Mouse (Mus musculus) liver, embryonic 14 days (tissue): Measurements from ENCODE around the gene Golm1. TPM values are rescaled to one million over a fixed set of nuclear protein-coding genes. Genes with fewer than 3 reads are reported as not detected.

ENCODE experiments used
- polyA plus RNA-seq: library from polyadenylated mRNA; depleted of rRNA; stranded (reverse); fragments of >200 nt; gene quantifications from 2 replicates; pipeline ENCODE4 v1.2.3, GENCODE M21; 2012; rRNA removed

Gene Golm1
- polyA plus RNA-seq: 26.8 and 27.5 TPM in 2 replicates

DNA sequence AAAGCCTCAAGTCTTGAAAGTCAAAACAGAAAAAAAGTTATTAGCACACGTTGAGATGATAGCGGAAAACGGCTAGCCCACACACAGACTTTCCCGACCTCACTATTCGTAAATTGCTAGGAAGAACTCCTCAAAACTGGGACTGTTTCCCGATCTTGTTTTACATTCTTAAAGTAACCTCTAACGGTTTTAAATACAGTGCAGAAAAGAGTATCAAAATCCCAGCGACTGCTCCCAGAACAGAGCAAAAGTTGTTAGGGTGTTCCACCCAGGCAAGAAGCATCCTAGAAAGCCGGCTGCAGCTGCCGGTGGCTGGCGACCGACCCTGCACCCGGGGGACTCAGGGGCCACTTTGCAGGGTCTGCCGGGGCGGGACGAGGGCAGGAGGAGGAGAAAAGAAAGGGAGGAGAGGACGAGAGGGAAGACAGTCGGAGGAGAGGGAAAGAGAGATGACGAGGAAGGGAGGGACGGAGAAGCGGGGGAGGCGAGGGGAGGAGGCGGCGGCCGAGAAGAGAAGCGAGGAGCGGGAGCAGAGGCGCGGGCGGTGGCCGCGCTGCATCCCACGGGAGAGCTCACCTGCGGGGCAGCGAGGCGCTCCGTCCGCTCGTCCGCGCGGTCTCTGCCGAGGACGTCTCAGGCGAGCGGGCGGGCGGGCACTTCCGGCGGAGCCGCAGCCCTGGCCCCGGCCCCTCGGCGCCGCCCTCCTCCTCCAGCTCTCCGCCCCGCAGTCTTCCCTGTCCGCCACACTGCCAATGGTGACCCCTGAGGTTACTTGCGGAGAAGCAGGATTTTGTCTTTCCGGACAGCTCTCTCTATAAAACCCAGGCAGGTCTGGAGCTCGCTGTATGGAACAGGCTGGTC, at the start of gene Golm1:
Golm1 (minus strand) TSS at position 661 of the 861 bp plus-strand sequence.

DNA sequence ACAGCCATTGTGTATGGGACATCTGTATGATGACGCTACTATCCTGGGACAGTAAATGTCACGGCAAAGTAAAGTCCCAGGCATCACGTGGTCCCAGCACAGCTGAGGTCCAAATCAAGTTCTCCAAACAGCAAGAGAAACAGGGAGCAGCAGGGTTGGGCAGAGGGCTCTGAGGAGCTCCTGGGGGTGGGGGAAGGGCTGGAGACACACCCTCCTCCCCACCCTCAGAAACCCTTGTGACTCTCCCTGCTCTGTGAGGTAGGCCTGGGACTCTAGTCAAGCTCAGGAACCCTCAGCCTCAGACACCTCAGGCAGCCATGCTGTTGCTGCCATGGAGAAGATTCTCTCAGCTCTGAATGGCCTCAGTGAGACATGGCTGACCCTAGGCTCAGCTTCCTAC, 36.4 kb upstream of the Golm1 start, which contains the start of gene Spata31d1b:
Spata31d1b (plus strand) TSS at position 301 of the 400 bp plus-strand sequence.

DNA sequence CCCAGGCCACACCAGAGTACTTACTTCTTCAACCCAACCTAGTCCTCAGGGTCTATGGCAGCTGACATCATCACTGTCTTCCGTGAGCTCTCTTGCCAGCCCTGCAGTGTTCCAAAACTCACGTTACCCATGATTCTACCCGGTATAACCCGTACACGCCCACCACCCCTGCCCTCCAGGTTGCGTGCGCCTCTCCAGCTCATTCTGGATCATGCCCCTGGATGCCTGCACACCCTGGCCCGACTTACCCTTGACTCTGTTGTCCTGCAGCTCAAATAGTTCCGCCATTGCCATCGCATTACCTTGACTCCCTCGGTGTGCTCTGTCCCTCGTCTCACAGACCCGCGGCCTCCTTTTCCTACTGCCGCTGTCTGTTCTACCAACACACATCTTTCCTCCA, 34.6 kb upstream of the Golm1 start, which contains the start of gene Spata31d1a:
Spata31d1a (minus strand) TSS at position 101 of the 400 bp plus-strand sequence.

DNA sequence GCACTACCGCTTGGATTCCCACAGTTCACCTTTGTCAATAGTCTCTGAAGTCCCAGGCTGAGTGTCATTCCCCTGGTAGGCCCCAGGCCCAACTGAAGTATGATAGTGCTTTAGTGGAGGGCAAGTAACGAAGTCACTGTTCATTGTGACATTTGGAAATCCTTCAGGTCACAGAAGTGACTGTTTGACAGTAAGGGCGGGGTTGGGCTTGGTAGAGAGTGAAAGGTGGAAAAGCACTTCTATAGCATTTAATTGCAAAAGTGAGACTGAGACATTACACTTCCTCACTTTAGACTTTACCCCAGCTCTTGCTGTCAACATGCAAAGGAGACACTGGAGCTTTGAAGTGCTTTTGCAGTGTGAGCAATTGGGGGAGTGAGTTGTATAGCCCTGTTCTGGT, 18.4 kb upstream of the Golm1 start, which contains the start of gene 4921517D22Rik:
4921517D22Rik (minus strand) TSS at position 101 of the 400 bp plus-strand sequence.

DNA sequence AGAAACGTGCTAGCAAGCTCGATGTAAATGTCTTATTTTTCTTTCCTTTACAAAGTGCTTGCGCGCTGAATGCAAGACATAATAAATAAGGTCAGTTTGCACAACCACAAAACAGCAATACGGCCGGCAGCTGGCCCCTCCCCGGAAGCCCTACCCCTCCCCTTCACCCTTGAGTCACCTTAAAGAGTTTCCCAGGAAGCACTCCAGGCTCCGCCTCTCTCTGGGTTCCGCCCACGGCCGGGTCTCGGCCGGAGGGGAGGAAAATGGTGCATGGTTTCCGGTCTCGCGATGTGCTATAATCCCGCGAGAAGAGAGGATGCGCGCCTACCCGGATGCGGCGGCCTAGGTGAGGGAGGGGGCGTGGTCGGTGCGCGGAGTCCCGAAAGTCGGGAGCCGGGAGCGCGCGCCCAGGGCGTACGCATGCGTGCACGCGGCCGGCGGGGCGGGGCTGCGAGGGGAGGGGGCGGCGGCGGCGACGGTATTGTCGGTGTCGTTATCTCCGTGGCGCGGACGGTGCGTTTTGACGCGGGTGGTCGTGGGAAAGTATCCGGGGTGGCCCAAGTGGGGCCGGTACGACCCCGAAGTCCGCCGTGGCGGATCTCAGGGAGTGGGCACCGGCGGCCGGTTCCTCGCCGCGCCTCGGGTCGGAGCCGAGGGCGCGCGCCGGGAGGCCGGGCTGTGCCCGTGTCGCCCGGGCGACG, 90.5 kb downstream of the Golm1 start, which contains the start of the genes Agtpbp1 and Naa35:
Agtpbp1 (minus strand) TSS at position 281 of the 701 bp plus-strand sequence.
Naa35 (plus strand) TSS at position 313 of the 701 bp plus-strand sequence.

Other genes starting within 250 kb of the Golm1 start
- 4.4 and 4.8 TPM in 2 replicates for gene Agtpbp1, start 90.6 kb downstream of the Golm1 start, polyA plus RNA-seq
- gene Naa35, start 90.6 kb downstream of the Golm1 start, polyA plus RNA-seq: 15.2 and 15.7 TPM in 2 replicates
- not detected in 2 replicates for gene 4921517D22Rik, start 18.3 kb upstream of the Golm1 start, polyA plus RNA-seq
- 0.01 TPM in 1 of 2 replicates, not detected in the other for gene Spata31d1a, start 34.5 kb upstream of the Golm1 start, polyA plus RNA-seq
- gene Spata31d1b, start 36.5 kb upstream of the Golm1 start, polyA plus RNA-seq: not detected in 2 replicates
- not detected in 2 replicates for gene Spata31d1d, start 55.9 kb upstream of the Golm1 start, polyA plus RNA-seq
- gene 1700014D04Rik, start 70.9 kb upstream of the Golm1 start, polyA plus RNA-seq: 0.05 TPM in 1 of 2 replicates, not detected in the other
- gene Isca1, start 94.0 kb upstream of the Golm1 start, polyA plus RNA-seq: 119 and 144 TPM in 2 replicates
- 0.31 and 0.68 TPM in 2 replicates for gene Gm49354, start 106.4 kb upstream of the Golm1 start, polyA plus RNA-seq
- 38.1 and 43.2 TPM in 2 replicates for gene Tut7, start 147.3 kb upstream of the Golm1 start, polyA plus RNA-seq